Mouse (Mus musculus) left cerebral cortex, adult 18-20 months (tissue): Measurements from ENCODE around the gene Macrod1. TPM values are rescaled to one million over a fixed set of nuclear protein-coding genes. Genes with fewer than 3 reads are reported as not detected.
A peak's percentile ranks its signal among the peaks of the same experiment; 100 is the strongest.

Source experiments
- DNase-seq, 2 experiments: peaks; one replicate each; pipeline ENCODE4 v3.0.0; 2021 to 2022; ENCODE audit warnings: low spot score in 2 of 2, mixed read lengths in 1 of 2
- total RNA-seq, 2 experiments: library from RNA; stranded (reverse); gene quantifications; 2 replicates each; pipeline ENCODE4 v1.2.3; 2021

The Macrod1 gene
- total RNA-seq, 2 experiments from 2014 or later: 15.0 to 16.6 TPM

DNA sequence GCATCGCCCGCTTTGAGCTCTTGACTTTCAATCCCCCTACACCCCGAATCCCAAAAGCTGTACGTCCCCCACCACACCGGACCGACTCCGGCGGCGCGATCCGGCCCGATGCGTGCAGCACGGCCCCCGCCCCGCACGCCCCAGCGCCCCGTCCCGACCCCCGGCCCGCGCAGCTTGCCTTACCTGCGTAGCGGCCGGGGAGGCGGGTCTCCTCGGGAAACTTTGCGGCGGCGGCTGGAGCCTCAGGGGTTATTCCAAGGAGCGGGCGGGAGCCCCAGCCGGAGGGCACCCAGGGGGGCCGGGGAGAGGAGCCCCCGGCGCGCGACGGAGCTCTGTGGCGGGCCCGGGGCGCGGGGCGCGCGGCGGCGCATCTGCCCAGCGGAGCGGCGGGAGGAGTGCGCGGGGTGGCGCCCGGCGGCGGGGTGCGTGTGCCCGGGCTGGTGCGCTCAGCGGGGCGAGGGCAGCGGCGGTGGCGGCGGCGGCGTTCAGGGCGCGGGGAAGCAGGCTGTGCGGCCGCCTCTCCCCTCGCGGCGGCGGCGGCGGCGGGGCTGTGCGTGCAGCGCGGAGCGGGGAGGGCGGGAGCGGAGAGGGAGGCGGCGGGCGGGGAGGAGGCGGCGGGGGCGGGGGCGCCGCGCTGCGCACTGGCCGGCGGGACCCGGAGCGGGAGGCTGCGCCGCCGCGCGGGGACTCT lies 109.0 kb downstream of the Macrod1 start:
- DNase-seq: peak; percentile 39 to 43

GRCm38 (mm10) chr19:7166200-7166711 lies 109.6 kb downstream of the Macrod1 start:
- DNase-seq: no peak

DNA sequence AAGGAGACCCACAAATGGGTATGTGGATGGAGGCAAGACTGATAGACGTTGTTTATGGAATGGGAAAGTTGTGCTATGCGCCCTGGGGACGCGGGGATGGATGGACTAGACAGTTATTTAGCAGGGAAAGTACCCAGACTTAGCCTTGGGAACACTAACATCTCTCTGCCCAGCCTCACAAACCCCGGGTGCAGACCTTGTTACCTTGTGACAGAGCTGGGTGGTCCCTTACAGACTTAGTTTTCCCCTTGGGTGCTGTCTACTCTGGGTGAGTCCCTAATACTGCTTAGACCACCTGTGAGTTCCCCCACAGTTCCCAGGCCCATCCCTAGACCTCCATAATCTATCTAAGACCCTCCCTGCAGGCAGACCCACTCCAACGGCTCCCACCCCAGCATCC lies 110.2 kb downstream of the Macrod1 start:
- DNase-seq: no peak

DNA sequence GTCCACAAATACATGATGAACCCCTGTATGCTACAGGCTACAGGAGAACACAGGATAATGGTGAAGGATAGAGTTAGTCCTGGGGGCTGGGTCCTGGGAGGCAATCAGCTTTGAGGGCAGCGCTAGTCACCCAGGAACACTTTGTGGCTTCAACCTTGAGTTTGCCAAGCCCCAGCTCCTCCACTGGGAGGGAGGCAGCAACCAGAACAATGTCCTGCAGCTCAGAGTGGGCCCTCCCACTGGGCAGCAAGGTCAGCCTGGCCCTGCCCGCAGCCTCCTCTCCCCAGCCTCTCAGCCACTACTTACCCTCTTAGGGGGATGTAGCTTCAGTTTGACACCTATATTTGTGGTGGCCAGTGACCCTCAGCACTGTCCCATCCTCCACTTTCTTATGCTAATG lies 111.8 kb downstream of the Macrod1 start:
- no peak for DNase-seq

- no peak for DNase-seq
These were observed 114.3 kb downstream of the Macrod1 start for GRCm38 (mm10) chr19:7170916-7171315.

GRCm38 (mm10) chr19:7171447-7171846 lies 114.8 kb downstream of the Macrod1 start:
- DNase-seq: no peak

GRCm38 (mm10) chr19:7172051-7172866 lies 115.6 kb downstream of the Macrod1 start:
- DNase-seq: peak; percentile 49 to 69

- DNase-seq: no peak
These were observed 119.6 kb downstream of the Macrod1 start for GRCm38 (mm10) chr19:7176041-7176696.

GRCm38 (mm10) chr19:7177804-7178511 lies 121.3 kb downstream of the Macrod1 start:
- no peak for DNase-seq

DNA sequence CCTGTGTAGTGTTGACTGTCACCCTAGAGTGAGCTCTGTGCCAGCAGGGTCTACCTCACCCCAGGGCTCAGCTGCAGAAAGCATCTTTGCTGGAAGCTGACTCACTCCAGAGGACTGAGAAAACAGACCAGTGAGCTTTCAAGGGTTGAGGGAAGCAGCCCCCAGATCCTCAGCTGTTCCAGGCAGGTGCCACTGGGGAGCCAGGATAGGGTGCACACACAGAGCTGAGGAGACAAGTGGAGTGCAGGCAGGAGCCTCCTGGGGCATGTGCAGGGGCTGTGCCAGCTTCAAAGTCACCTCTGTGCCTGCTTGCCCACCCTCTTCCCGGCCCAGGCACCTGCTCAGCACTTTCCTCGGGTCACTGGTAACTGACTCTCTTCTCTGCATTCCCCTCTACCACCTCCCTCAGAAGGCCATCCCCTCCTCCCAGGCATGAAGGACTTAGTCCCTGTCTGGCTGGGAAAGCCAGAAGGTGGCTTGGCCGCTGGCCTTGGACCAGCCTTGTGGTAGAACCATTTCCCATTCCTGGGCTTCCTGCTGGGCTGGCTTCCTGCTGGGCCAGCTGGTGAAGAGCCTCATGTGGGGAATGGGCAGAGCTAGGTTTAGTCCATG lies 122.3 kb downstream of the Macrod1 start:
- DNase-seq: no peak

DNA sequence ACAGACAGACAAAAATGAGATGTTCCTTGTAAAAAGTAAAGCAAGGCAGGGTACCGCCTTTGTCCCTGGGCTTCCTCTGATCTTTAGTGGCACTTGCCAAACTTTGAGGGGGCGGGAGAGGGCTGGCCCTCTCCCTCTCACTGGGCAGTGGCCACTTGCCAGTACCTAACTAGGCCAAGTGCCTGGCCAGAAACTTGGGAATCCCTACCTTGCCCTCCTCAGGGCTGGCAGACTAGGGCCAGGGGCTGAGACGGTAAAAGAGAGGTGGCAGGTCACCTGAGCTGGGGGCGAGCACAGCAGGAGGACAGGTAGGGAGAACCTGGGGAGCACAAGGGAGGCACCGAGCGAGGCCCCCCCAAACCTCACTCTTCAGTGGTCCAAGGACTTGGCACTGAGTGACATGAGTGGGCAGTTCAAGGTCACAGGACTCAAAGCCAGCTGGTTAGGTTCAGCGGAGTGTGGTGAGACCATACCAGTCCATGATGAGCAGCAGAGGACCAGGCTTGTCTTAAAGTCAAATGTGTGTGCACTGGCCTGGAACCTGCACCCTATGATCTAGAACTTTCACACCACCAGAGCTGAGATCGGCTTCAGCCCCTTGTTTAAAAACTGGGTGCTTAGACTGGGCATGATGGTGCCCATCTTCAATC lies 124.3 kb downstream of the Macrod1 start:
- no peak for DNase-seq

DNA sequence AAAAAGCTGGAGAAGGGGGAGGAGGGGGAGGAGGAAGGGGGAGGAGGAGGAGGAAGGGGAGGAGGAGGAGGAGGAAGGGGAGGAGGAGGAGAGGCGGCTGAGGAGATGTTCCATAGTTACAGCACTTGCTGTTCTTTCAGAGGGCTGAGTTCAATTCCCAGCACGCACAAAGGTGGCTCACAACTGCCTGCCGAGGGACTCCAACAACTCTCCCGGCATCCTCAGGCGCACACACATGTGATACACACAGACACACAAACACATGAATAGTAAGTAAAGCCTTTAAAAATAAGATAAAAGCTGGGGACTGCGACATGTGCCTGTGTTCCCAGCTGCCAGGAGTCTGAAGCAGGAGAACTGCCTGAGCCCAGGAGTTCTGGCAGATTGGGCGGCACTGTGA lies 124.9 kb downstream of the Macrod1 start:
- no peak for DNase-seq

GRCm38 (mm10) chr19:7182273-7182949 lies 125.8 kb downstream of the Macrod1 start:
- peak; percentile 58 to 60 for DNase-seq

- no peak for DNase-seq
These were observed 126.8 kb downstream of the Macrod1 start for GRCm38 (mm10) chr19:7183419-7183818.

DNA sequence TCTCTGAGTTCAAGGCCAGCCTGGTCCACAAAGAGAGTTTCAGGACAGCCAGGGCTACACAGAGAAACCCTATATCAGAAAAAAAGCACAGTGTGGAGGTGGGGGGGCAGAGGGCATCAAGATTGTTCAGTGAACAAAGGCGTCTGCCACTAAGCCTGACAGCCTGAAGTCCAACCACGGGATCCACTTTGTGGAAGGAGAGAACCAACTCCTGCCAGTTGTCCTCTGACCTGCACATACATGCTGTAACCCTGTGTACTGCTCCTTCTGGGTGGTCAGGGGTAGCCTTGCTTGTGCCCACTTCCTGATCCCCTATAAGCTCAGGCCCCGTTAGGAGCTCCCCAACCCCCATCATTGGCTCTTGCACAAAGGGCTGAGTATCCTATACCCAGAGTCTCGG lies 128.4 kb downstream of the Macrod1 start:
- no peak for DNase-seq

- no peak for DNase-seq
These were observed 129.2 kb downstream of the Macrod1 start for GRCm38 (mm10) chr19:7185715-7186291.

- DNase-seq: no peak
These were observed 130.5 kb downstream of the Macrod1 start for GRCm38 (mm10) chr19:7187157-7187556.

DNA sequence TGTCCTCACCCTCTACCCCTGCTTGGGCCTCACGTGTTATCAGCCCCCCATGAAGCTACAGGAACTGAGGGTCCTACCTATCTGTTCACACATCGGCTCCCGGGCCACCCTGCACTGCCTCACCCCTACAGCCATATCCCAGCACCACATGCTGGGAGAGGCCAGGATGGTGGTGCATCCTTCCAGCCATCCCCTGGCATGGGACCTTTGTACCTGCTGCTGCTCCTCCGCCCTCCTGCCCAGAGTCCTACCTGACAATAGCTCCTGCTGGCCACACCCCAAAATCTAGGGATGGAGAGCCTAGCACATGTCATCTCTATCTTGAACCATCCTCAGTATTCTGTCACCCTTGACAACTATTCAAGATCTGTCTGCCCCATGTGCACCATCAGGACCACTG lies 132.4 kb downstream of the Macrod1 start:
- DNase-seq: no peak

- no peak for DNase-seq
These were observed 134.4 kb downstream of the Macrod1 start for GRCm38 (mm10) chr19:7190986-7191385.
